Mouse (Mus musculus) CH12.LX (cell line): ENCODE measurements around the gene Rac1.

ENCODE experiments used
- CHD2 ChIP-seq: IDR thresholded peaks from 2 replicates; pipeline ENCODE4 v1.6.1; 2011; ENCODE audit warnings: low read length, improper control_type of control experiment
- CTCF ChIP-seq, 2 experiments: IDR thresholded peaks in 1 of 2; conservative IDR thresholded peaks in 1 of 2; 2 replicates each; pipeline ENCODE4 v1.5.1; 2011 to 2012; ENCODE audit warnings: low read depth in 2 of 2, low read length in 2 of 2, improper control_type of control experiment in 1 of 2, inconsistent platforms in 1 of 2, mild to moderate bottlenecking in 1 of 2, moderate library complexity in 1 of 2
- ELF1 ChIP-seq: IDR thresholded peaks from 2 replicates; pipeline ENCODE4 v1.6.1; 2014; ENCODE audit warnings: low read depth, mild to moderate bottlenecking, inconsistent platforms, low read length, improper control_type of control experiment
- JUND ChIP-seq: conservative IDR thresholded peaks from 2 replicates; pipeline ENCODE4 v1.6.1; 2011; ENCODE audit warnings: low read depth, low read length, improper control_type of control experiment
- MAFK ChIP-seq: IDR thresholded peaks from 2 replicates; pipeline ENCODE4 v1.6.1; 2011; ENCODE audit warnings: low read length, improper control_type of control experiment; ENCODE audit not compliant: insufficient replicate concordance
- NRF1 ChIP-seq: IDR thresholded peaks from 2 replicates; pipeline ENCODE4 v1.6.1; 2014; ENCODE audit warnings: low read depth, mild to moderate bottlenecking, inconsistent platforms, low read length, improper control_type of control experiment, moderate library complexity
- POLR2A ChIP-seq: IDR thresholded peaks from 2 replicates; pipeline ENCODE4 v1.6.1; 2011; ENCODE audit warnings: low read depth, mild to moderate bottlenecking, improper control_type of control experiment, low read length
- SMC3 ChIP-seq: IDR thresholded peaks from 2 replicates; pipeline ENCODE4 v1.6.1; 2011; ENCODE audit warnings: low read depth, low read length, improper control_type of control experiment
- ZMIZ1 ChIP-seq: IDR thresholded peaks from 2 replicates; pipeline ENCODE4 v1.6.1; 2012; ENCODE audit warnings: low read depth, mild to moderate bottlenecking, inconsistent platforms, low read length, improper control_type of control experiment
- ZNF384 ChIP-seq: IDR thresholded peaks from 2 replicates; pipeline ENCODE4 v1.6.1; 2012; ENCODE audit warnings: low read depth, low read length, improper control_type of control experiment, inconsistent platforms

DNA sequence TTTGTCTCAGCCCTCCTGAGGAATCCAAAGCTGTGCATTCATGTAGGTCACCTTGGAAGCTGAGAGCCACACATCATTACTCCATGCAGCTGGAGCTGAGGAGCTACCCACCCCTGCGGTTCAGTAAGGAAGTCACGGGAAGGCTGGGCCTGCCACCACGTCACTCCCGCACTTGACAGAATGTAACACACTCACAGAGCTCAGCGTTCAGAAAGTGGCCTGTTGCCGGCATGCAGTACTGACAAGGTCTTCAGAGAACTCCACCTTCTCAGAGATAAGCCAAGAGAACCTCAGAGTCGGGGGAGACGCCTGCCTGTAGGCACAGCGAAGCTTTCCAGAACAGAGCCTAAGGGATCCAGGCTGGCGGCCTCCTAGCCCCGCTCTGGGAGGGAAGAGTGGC is 18.1 kb downstream of the Rac1 start:
- TF ChIP-seq POLR2A (no peak), ZMIZ1 (no peak), JUND (no peak), CTCF (conservative IDR thresholded peaks at IDR 0.05 in 1 of 2, IDR thresholded peaks at IDR 0.05 in 1 of 2; ENCODE audit: low read depth in 2 of 2, low read length in 2 of 2) (no peak), ZNF384 (no peak), CHD2 (no peak), NRF1 (no peak), SMC3 (no peak), MAFK (no peak), ELF1 (no peak)
